Mouse (Mus musculus) CH12.LX (cell line): Measurements from ENCODE around the gene Cmtm8. TPM values are rescaled to one million over a fixed set of nuclear protein-coding genes. Genes with fewer than 3 reads are reported as not detected.

ENCODE experiments used
- DNase-seq: peaks from one replicate; pipeline ENCODE4 v3.0.0-alpha.2; 2013; ENCODE audit errors: extremely low read depth
- H3K27ac ChIP-seq: 2 replicates; pipeline ENCODE4 v1.5.1; 2012; ENCODE audit warnings: low read depth, mild to moderate bottlenecking, control low read depth, moderate library complexity; ENCODE audit not compliant: insufficient read depth
- H3K27me3 ChIP-seq: replicated peaks from 2 replicates; pipeline ENCODE3; 2012; ENCODE audit warnings: inconsistent platforms
- H3K36me3 ChIP-seq, 2 experiments: replicated peaks in 1 of 2; 2 replicates each; pipeline versions ENCODE3 to v1.6.1; 2012; ENCODE audit warnings: inconsistent platforms in 1 of 2, low read length in 1 of 2, mild to moderate bottlenecking in 1 of 2, mixed read lengths in 1 of 2, moderate library complexity in 1 of 2; ENCODE audit not compliant: control insufficient read depth in 1 of 2, insufficient read depth in 1 of 2
- H3K4me1 ChIP-seq, 2 experiments: 2 replicates each; pipeline ENCODE4 v1.6.1; 2012; ENCODE audit warnings: inconsistent platforms in 1 of 2, moderate library complexity in 1 of 2; ENCODE audit not compliant: insufficient read depth in 2 of 2, control insufficient read depth in 1 of 2
- H3K4me2 ChIP-seq: 2 replicates; pipeline ENCODE4 v1.6.1; 2012; ENCODE audit warnings: low read depth, mild to moderate bottlenecking, control low read depth; ENCODE audit not compliant: poor library complexity, insufficient read depth, severe bottlenecking
- H3K4me3 ChIP-seq, 3 experiments: fragments of 150-350 bp in 1 of 3; sonication (generic) in 1 of 3; replicated peaks in 1 of 3; 2 replicates each; pipeline versions ENCODE3 to v1.5.1; 2011 to 2012; ENCODE audit warnings: low read depth in 2 of 3, low read length in 2 of 3, mild to moderate bottlenecking in 2 of 3, moderate library complexity in 2 of 3, control low read depth in 1 of 3, improper control_type of control experiment in 1 of 3, inconsistent platforms in 1 of 3, mixed read lengths in 1 of 3; ENCODE audit not compliant: poor library complexity in 1 of 3
- H3K79me2 ChIP-seq: replicated peaks from 2 replicates; pipeline ENCODE4 v1.6.1; 2012; ENCODE audit warnings: mild to moderate bottlenecking, moderate library complexity; ENCODE audit not compliant: control insufficient read depth, poor library complexity, insufficient read depth, severe bottlenecking; ENCODE audit errors: extremely low read depth
- H3K9ac ChIP-seq: 2 replicates; pipeline ENCODE4 v1.6.1; 2012; ENCODE audit warnings: low read depth, mild to moderate bottlenecking, control low read depth, moderate library complexity; ENCODE audit not compliant: insufficient read depth
- H3K9me3 ChIP-seq: replicated peaks from 2 replicates; pipeline ENCODE3; 2012; ENCODE audit warnings: low read length, inconsistent platforms, mixed read lengths
- CHD2 ChIP-seq: IDR thresholded peaks from 2 replicates; pipeline ENCODE4 v1.6.1; 2011; ENCODE audit warnings: low read length, improper control_type of control experiment
- CTCF ChIP-seq, 2 experiments: IDR thresholded peaks in 1 of 2; conservative IDR thresholded peaks in 1 of 2; 2 replicates each; pipeline ENCODE4 v1.5.1; 2011 to 2012; ENCODE audit warnings: low read depth in 2 of 2, low read length in 2 of 2, improper control_type of control experiment in 1 of 2, inconsistent platforms in 1 of 2, mild to moderate bottlenecking in 1 of 2, moderate library complexity in 1 of 2
- E2F4 ChIP-seq: IDR thresholded peaks from 2 replicates; pipeline ENCODE4 v1.6.1; 2011; ENCODE audit warnings: low read depth, low read length, improper control_type of control experiment; ENCODE audit not compliant: insufficient replicate concordance
- ELF1 ChIP-seq: IDR thresholded peaks from 2 replicates; pipeline ENCODE4 v1.6.1; 2014; ENCODE audit warnings: low read depth, mild to moderate bottlenecking, inconsistent platforms, low read length, improper control_type of control experiment
- EP300 ChIP-seq: IDR thresholded peaks from 2 replicates; pipeline ENCODE4 v1.6.1; 2011; ENCODE audit warnings: low read length, improper control_type of control experiment
- ETS1 ChIP-seq: conservative IDR thresholded peaks from 2 replicates; pipeline ENCODE4 v1.6.1; 2012; ENCODE audit warnings: low read depth, mild to moderate bottlenecking, inconsistent platforms, low read length, improper control_type of control experiment, moderate library complexity
- JUN ChIP-seq: IDR thresholded peaks from 2 replicates; pipeline ENCODE4 v1.6.1; 2011; ENCODE audit warnings: low read depth, mild to moderate bottlenecking, low read length, improper control_type of control experiment, moderate library complexity; ENCODE audit not compliant: insufficient read depth
- JUND ChIP-seq: conservative IDR thresholded peaks from 2 replicates; pipeline ENCODE4 v1.6.1; 2011; ENCODE audit warnings: low read depth, low read length, improper control_type of control experiment
- KAT2A ChIP-seq: IDR thresholded peaks from 2 replicates; pipeline ENCODE4 v1.6.1; 2012; ENCODE audit warnings: low read length, improper control_type of control experiment, inconsistent platforms; ENCODE audit not compliant: insufficient replicate concordance
- MAFK ChIP-seq: IDR thresholded peaks from 2 replicates; pipeline ENCODE4 v1.6.1; 2011; ENCODE audit warnings: low read length, improper control_type of control experiment; ENCODE audit not compliant: insufficient replicate concordance
- MAX ChIP-seq: IDR thresholded peaks from 2 replicates; pipeline ENCODE4 v1.6.1; 2011; ENCODE audit warnings: low read length, improper control_type of control experiment
- MAZ ChIP-seq: IDR thresholded peaks from 2 replicates; pipeline ENCODE4 v1.6.1; 2012; ENCODE audit warnings: low read depth, mild to moderate bottlenecking, inconsistent platforms, low read length, improper control_type of control experiment, moderate library complexity
- MEF2A ChIP-seq: IDR thresholded peaks from 2 replicates; pipeline ENCODE4 v1.6.1; 2014; ENCODE audit warnings: low read depth, mild to moderate bottlenecking, inconsistent platforms, low read length, improper control_type of control experiment, borderline replicate concordance
- MXI1 ChIP-seq: IDR thresholded peaks from 2 replicates; pipeline ENCODE4 v1.6.1; 2011; ENCODE audit warnings: mild to moderate bottlenecking, low read depth, low read length, improper control_type of control experiment
- MYC ChIP-seq: IDR thresholded peaks from 2 replicates; pipeline ENCODE4 v1.6.1; 2011; ENCODE audit warnings: low read depth, mild to moderate bottlenecking, improper control_type of control experiment, low read length
- PAX5 ChIP-seq: IDR thresholded peaks from 2 replicates; pipeline ENCODE4 v1.6.1; 2012; ENCODE audit warnings: low read length, inconsistent platforms, mixed read lengths
- POLR2A ChIP-seq: IDR thresholded peaks from 2 replicates; pipeline ENCODE4 v1.6.1; 2011; ENCODE audit warnings: low read depth, mild to moderate bottlenecking, improper control_type of control experiment, low read length
- RAD21 ChIP-seq: IDR thresholded peaks from 2 replicates; pipeline ENCODE4 v1.6.1; 2011; ENCODE audit warnings: low read depth, mild to moderate bottlenecking, low read length, improper control_type of control experiment, moderate library complexity
- RCOR1 ChIP-seq: conservative IDR thresholded peaks from 2 replicates; pipeline ENCODE4 v1.6.1; 2012; ENCODE audit warnings: low read depth, mild to moderate bottlenecking, inconsistent platforms, low read length, improper control_type of control experiment
- TBP ChIP-seq: conservative IDR thresholded peaks from 2 replicates; pipeline ENCODE4 v1.6.1; 2011; ENCODE audit warnings: low read depth, low read length, improper control_type of control experiment
- USF1 ChIP-seq: IDR thresholded peaks from 2 replicates; pipeline ENCODE4 v1.6.1; 2014; ENCODE audit warnings: low read depth, mild to moderate bottlenecking, inconsistent platforms, low read length, improper control_type of control experiment
- ZNF384 ChIP-seq: IDR thresholded peaks from 2 replicates; pipeline ENCODE4 v1.6.1; 2012; ENCODE audit warnings: low read depth, low read length, improper control_type of control experiment, inconsistent platforms
- dilution Hi-C: fragments of 300-500 bp; cut with MboI; formaldehyde crosslinking; loops from 2 replicates; pipeline ENCODE4 v1.14.3; 2020; ENCODE audit warnings: low sequenced_read_pairs; ENCODE audit not compliant: extremely low pct_unique_long_range_greater_than_20kb, extremely low pct_ligation_motif_present
- in situ Hi-C: fragments of 300-500 bp; cut with MboI; formaldehyde crosslinking; loops from 3 replicates; pipeline ENCODE4 v1.14.3; 2019; ENCODE audit warnings: low sequenced_read_pairs, low pct_ligation_motif_present, low pct_unique_long_range_greater_than_20kb, mixed read lengths
- polyA plus RNA-seq: library from polyadenylated mRNA; unstranded; fragments of >175 nt; gene quantifications from 2 replicates; pipeline ENCODE4 v1.2.1, GENCODE M21; 2012; ENCODE audit warnings: low read depth; ENCODE audit not compliant: insufficient read length
- total RNA-seq, 2 experiments: library from RNA; depleted of rRNA; stranded (reverse); fragments of 300-350 nt in 1 of 2; fragments of >200 nt in 1 of 2; gene quantifications; 2 replicates each; pipeline ENCODE4 v1.2.3; 2012 to 2014

Gene Cmtm8
- total and polyA plus RNA-seq, 3 experiments: 1.6 to 4.1 (median 2.7) TPM

DNA sequence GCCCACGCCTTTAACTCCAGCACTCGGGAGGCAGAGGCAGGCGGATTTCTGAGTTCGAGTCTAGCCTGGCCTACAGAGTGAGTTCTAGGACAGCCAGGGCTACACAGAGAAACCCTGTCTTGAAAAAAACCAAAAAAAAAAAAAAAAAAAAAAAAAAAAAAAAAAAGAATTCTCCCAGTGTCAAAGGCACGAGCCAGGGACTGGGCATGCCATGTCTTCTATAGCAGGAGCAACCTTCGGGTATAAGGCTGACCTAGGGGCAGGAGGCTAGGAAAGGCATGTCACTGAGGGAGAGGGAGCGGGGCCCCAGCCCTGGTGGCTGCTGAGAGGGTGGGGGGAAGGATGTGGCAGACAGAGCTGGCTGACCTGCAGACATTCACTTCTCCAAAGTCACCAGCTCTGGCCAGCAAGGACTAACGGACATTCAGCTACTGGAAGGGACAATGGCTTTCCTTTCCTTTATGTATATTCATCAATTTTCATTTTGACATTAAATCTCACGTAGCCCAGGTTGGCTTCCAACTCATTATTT lies 50.1 kb downstream of the Cmtm8 start:
- in situ Hi-C loops: loop anchor here (5.0 to 10.0 kb wide), 2 partner anchors 37 to 131 kb away; no protein-coding TSS in a partner anchor
- no peak overlapping the region for H3K27ac ChIP-seq
- no peak overlapping the region for H3K9ac ChIP-seq
- dilution Hi-C loops: no loop called here
- peaks cover 0 to 13% of the 10 kb centered on the region in 2 experiments; a peak in 2 of 4 replicates for H3K4me1 ChIP-seq
- H3K4me2 ChIP-seq: no peak overlapping the region
- no peaks in the 10 kb centered on the region for H3K79me2 ChIP-seq
- no peaks in the 10 kb centered on the region for H3K36me3 ChIP-seq
- peak; percentile 58 for TF ChIP-seq ZNF384
- TF ChIP-seq PAX5: no peak
- H3K4me3 ChIP-seq: no peak overlapping the region
- no peak for DNase-seq
- no peaks in the 10 kb centered on the region for H3K9me3 ChIP-seq
- no peaks in the 10 kb centered on the region for H3K27me3 ChIP-seq

DNA sequence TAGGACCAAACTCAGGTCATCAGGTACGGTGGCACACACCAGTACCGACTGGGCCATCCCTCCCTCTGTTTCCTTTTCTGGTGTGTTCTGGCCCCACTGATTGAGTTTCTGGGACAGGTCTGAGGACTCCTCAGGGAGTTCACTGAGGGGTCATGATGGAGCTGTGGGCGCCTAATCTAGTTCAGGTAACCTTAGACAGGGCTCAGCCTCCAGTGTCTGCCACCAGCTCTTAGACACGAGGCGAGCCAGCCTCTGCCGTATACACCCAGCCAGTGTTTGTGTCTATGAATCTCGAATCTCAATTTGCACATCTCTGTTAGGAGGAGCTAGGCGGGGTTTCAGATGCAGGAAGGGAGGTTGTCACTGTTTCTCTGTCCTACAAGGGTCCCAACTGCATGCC lies 54.0 kb downstream of the Cmtm8 start:
- Histone ChIP-seq H3K27me3 (no peaks in the 10 kb centered on the region), H3K9me3 (peaks cover 6% of the 10 kb centered on the region), H3K4me2 (no peak overlapping the region), H3K79me2 (no peaks in the 10 kb centered on the region), H3K4me1 (peaks cover 0 to 15% of the 10 kb centered on the region in 2 experiments; a peak in 2 of 4 replicates), H3K4me3 (no peak overlapping the region), H3K36me3 (no peaks in the 10 kb centered on the region), H3K27ac (no peak overlapping the region), H3K9ac (no peak overlapping the region)
- in situ Hi-C loops: loop anchor here (5.0 to 10.0 kb wide), 2 partner anchors 33 to 135 kb away; no protein-coding TSS in a partner anchor
- no peak for DNase-seq
- dilution Hi-C loops: no loop called here
- TF ChIP-seq MXI1 (no peak), JUND (no peak), MAZ (no peak), RCOR1 (no peak), ETS1 (no peak), RAD21 (no peak), EP300 (no peak), MYC (no peak), USF1 (no peak), JUN (no peak), CTCF (conservative IDR thresholded peaks at IDR 0.05 in 1 of 2, IDR thresholded peaks at IDR 0.05 in 1 of 2; ENCODE audit: low read depth in 2 of 2, low read length in 2 of 2) (no peak), E2F4 (no peak), ELF1 (no peak), CHD2 (no peak), TBP (no peak), MEF2A (no peak), MAX (no peak), POLR2A (no peak), MAFK (no peak), KAT2A (no peak)
